Mouse (Mus musculus) right cerebral cortex, postnatal 36 days (tissue): ENCODE results near the gene Chac1.

ENCODE experiments used
- DNase-seq, 2 experiments: peaks; one replicate each; pipeline ENCODE4 v3.0.0; 2022; ENCODE audit warnings: low spot score in 2 of 2, mixed read lengths in 1 of 2

Gene Chac1

GRCm38 (mm10) chr2:119377286-119377685 lies 26.3 kb downstream of the Chac1 start:
- no peak for DNase-seq

DNA sequence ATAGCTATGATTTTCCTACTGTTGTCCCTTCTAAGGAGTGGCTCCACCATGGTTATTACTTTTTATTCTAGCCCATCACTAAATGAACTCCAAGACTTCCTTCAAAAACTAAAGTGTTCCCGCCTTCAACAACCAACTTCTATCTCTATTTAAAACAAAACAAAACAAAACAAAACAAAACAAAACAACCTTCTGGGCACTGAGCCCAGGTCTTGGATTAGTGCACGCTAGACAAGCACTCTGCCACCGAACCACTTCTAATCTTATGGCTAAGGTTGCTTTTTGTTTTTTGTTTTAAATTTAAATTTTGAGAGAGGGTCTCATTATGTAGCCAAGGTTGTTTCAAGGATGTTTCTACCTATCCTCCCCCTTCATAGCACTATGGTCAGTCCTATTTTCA lies 26.8 kb downstream of the Chac1 start:
- DNase-seq: no peak

- DNase-seq: no peak
Observed at GRCm38 (mm10) chr2:119379455-119379854, 28.4 kb downstream of the Chac1 start.

DNA sequence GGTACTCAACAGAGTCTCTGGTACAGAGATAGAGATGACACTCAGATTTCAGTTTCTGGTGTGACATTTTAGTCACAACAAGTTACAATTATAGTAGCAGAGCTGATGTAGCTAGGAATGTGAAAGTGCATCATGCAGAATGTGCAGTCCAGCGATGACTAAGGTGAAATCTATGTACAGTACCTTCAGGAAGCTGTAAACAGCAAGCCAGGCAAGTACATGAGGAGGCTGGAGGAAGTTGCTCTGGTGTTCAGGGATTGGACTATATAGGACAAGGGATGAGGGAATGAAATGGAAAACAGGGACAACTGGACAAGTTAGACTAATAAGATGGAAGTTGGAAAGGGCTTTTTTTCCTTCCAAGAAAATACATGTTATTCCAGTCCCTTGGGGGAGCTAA lies 37.2 kb downstream of the Chac1 start:
- no peak for DNase-seq

DNA sequence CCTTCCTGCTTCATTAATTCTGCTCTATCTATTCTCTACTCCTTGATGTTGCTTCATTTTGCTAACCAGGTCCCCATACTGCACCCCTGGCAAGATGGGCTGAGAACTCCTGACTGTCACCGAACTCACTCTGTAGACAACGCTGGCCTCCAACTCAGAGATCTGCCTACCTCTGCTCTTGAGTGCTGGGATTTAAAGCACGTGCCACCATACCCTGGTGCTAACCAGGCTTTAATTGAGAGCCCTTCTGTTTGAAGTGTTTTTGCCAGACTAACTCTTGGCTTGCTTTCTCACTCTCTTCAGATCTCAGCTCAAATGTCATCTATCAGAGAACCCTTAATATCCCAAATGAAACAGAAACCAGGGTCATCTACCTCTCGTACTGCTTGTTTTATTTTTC lies 39.0 kb downstream of the Chac1 start:
- DNase-seq: no peak

GRCm38 (mm10) chr2:119398252-119398651 lies 47.2 kb downstream of the Chac1 start:
- no peak for DNase-seq

DNA sequence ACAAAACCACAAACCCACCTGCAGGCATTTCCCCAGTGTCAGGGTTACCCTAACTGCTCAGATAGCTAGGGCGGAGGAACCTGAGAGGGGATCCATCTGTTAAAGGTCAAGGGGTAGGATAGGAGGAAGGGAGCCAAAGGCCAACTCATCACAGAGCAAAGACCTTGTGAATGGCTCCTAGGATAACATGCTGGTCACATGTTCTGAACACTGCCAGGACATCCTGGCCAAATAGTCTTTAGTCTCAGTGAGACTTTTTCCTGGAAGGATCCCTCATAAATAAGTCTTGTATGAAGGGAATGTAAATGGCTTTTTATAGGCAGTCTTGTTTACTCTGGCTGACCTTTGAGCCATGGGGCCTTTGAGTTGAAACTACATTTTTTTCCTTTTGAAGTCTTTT lies 47.6 kb downstream of the Chac1 start:
- DNase-seq: no peak

DNA sequence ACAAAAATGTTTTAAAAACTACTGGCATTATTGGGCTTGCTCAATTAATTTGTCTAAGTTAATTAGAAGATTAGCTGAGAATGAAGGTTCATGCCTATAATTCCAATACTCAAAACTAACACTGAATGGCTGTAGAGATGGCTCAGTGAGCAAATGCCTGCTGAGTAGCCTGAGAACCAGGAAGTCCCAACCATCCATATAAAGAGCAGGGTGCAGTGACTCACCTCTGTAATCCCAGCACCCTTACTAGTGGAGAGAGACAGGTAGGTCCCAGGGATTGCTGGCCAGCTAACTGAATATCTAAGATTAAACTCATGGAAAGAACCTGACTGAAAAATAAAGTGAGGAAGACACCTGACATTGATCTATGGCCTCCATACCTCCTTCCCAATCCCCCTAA lies 48.3 kb downstream of the Chac1 start:
- DNase-seq: no peak
